Mouse (Mus musculus): ENCODE measurements around the gene Trub1. TPM values are rescaled to one million over a fixed set of nuclear protein-coding genes. Genes with fewer than 3 reads are reported as not detected.
A peak's percentile ranks its signal among the peaks of the same experiment; 100 is the strongest.

The Trub1 gene
- total RNA-seq (2021) = 10 to 100 TPM; 21.3 to 22.0 TPM
- long read RNA-seq, transcript Trub1-202 (8 exons, 3,789 nt) = major isoform, 17 of 20 reads
- long read RNA-seq, partial matches to known transcripts = 1 of 20 reads
- long read RNA-seq, other reads (novel, unspliced or antisense) = 2 of 20 reads

- DNase-seq (ENCODE audit: low spot score in 2 of 2) = peak; percentile 86 to 94
Measured at GRCm38 (mm10) chr19:57452492-57453217, at the start of gene Trub1. Gene Trub1, plus strand, starts transcription at chr19:57452912.

DNA sequence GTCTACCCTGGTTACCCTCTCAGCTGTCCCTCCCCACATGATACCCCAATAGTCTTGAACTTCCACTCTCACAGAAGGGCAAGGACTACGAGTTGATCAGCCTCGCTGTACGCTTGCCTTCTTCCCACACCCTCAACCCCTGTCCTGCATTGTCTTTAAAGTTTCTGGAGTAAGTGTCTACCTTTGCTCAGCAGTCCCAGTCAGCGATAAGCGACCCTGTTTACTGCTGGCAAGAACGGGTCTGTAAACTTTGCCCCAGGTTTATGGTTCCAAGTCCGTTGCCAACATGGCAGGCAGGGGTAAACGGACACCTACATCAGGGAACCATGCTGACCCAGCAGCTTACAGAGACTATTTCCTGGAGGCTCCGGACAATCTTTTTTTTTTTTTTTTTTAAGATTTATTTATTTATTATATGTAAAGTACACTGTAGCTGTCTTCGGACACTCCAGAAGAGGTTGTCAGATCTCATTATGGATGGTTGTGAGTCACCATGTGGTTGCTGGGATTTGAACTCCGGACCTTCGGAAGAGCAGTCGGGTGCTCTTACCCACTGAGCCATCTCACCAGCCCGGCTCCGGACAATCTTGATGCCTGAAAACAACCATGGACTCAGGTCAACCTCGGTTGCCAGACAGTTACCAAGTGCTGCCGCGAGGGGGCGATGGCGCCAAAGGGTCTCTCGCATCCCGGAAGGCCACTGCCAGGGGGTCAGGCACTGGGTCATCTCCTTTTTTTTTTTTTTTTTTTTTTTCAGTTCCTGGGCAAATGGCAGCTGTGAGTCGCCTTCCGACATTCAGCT lies 48.8 kb upstream of the Trub1 start:
- peak in 1 of 2 experiments; percentile 72 for DNase-seq (ENCODE audit: low spot score in 2 of 2)

DNA sequence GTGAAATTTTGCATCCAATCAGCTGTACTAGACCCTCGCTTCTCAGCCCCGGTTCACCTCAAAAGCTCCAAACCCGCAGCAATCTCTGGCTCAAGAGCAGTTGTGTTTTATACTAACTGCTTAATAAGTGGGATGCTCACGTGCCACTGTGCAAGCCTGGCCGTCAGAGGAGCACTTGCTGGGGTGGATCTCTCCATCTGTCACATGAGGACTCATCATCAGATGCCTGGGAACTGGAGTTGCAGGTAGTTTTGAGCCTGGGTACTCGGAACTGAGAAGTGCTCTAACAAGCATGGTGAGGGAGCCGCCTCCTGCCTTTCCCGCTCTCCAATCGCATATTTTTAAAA lies 48.2 kb upstream of the Trub1 start:
- DNase-seq (ENCODE audit: low spot score in 2 of 2) = peak in 1 of 2 experiments; percentile 13

GRCm38 (mm10) chr19:57407947-57408346 lies 44.8 kb upstream of the Trub1 start:
- no peak for DNase-seq (ENCODE audit: low spot score in 2 of 2)

DNA sequence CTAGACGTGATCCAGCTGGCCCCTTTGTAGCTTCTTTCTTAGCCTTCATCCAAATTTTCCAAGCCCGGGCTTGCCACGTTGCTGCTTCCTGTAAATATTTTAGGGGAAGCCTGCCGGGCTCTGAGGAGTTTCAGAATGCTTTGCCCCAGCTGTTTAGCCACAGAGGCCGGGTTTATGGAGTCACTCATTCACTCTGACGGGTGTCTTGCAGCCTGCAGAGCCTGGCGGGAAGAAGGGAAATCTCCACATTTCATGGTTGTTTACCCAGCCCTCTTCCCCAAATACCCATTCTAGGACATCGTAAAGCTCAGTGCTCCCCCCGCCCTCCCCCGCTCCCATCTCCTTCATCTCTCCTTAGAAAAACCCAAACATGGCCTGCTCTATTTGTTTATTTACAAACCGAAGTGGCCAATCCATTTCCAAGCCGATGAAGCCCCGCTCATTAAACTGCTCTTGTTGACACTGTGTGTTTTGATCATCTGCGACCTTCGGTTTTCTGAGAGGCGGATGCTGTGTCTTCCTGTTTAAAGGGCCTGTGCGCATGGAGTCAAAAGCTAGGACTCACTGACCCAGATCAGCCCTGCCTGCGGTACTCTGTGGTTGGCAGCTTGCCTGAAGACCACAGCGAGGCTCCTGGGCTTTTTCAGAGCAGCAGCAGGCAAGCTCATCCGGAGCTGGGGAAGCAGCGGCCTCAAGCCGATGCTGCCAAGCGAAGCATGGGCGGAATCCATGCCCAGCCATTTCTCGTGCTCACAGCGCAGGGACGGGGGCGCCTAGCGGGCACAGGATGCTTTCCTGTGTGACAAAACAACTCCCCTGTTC lies 41.1 kb upstream of the Trub1 start:
- DNase-seq (ENCODE audit: low spot score in 2 of 2) = peak; percentile 21 to 49

- DNase-seq (ENCODE audit: low spot score in 2 of 2) = no peak
Measured at GRCm38 (mm10) chr19:57413170-57413569, 39.5 kb upstream of the Trub1 start.

DNA sequence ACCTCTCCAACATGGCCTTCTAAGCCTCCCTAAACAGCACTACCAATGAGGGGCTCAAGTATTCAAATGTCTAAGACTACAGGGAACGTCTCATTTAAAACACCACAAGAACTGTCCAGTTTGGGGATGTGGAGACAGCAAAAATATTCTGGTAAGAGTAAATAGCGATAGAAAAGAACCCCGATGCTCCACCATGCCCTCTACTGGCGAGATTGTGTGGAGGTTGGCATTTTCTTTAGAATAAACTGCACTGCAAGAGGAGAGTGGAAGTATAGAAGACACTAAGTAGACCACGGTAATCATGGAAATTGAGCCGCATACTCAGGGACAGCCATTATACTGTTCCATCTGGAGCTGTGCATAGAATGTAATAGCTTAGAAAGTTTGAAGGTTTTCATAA lies 38.8 kb upstream of the Trub1 start:
- DNase-seq (ENCODE audit: low spot score in 2 of 2) = no peak

- DNase-seq (ENCODE audit: low spot score in 2 of 2) = peak in 1 of 2 experiments; percentile 50
Measured at GRCm38 (mm10) chr19:57415031-57415807, 37.5 kb upstream of the Trub1 start.

GRCm38 (mm10) chr19:57417800-57418580 lies 34.7 kb upstream of the Trub1 start:
- no peak for DNase-seq (ENCODE audit: low spot score in 2 of 2)

GRCm38 (mm10) chr19:57423402-57423801 lies 29.3 kb upstream of the Trub1 start:
- no peak for DNase-seq (ENCODE audit: low spot score in 2 of 2)

- DNase-seq (ENCODE audit: low spot score in 2 of 2) = no peak
Measured at GRCm38 (mm10) chr19:57425296-57425695, 27.4 kb upstream of the Trub1 start.

DNA sequence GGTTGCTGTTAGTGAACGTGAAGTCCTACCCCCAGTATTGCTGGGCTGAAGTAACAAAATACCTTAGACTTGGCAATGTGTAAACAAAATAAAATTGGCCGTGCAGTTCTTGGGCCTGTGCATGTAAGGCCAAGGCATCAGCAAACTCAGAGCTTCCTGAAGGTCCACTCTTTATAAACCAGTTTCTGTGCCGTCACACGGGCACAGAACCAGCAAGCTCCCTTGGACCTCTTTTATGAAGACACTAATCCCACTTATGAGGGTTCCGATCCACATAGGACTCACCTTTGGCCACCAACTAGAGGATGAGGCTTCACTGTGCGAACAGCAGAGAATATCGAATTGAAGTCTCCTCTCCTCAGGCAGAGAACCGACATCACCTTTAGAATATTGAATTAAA lies 25.9 kb upstream of the Trub1 start:
- DNase-seq (ENCODE audit: low spot score in 2 of 2) = no peak

GRCm38 (mm10) chr19:57427756-57428438 lies 24.8 kb upstream of the Trub1 start:
- no peak for DNase-seq (ENCODE audit: low spot score in 2 of 2)

- no peak for DNase-seq (ENCODE audit: low spot score in 2 of 2)
Measured at GRCm38 (mm10) chr19:57428641-57429040, 24.1 kb upstream of the Trub1 start.

DNA sequence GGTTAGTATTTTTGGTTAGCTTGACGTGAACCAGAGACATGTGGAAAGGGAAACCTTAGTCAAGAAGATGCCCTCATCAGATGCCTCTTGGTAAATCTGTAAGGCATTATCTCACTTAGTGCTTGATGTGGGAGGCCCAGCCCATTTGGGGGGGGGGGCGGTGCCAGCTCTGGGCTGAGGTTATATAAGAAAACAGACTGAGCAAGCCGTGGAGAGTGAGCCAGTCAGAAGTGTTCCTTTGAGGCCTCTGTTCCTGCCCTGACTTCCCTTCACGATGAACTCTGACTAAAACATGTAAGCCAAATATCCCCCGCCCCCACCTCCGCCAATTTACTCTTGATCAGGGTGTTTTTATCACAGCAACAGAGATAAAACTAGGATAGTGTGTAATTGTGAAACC lies 22.8 kb upstream of the Trub1 start:
- no peak for DNase-seq (ENCODE audit: low spot score in 2 of 2)

DNA sequence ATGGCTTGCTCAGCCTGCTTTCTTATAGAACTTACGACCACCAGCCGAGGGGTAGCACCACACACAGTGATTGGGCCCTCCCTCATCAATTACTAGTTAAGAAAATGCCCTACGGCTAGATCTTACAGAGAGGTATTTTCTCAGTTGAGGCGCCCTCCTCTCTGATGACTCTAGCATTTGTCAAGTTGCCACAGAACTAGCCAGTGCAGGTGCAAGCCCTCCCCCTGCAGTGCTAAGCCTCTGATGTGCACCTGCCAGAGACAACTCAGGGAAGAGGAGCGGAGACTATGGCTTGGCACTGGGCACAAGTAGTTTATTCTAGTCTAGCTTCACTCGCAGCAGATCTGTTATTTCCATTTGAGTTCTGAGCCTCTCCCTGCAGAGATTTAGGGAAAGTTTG lies 21.2 kb upstream of the Trub1 start:
- DNase-seq (ENCODE audit: low spot score in 2 of 2) = no peak

DNA sequence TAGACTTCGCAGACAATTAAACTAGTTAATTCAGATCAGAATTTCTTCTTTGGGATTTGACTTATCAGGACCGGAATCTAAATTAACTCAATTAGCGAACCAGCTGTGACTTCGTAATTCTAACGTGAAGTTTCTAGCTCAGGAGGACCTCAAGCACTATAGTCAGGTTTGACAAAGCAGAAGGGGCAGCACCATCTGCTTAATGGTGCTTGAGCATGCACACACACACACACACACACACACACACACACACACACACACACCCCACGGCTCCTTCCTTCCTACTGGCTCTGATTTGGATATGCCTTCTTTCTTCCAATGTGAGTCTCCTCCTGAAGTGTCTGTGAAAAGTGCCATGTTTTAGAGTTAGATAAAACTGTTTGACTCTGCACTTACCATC lies 18.7 kb upstream of the Trub1 start:
- no peak for DNase-seq (ENCODE audit: low spot score in 2 of 2)

- DNase-seq (ENCODE audit: low spot score in 2 of 2) = no peak
Measured at GRCm38 (mm10) chr19:57436586-57437021, 16.1 kb upstream of the Trub1 start.

DNA sequence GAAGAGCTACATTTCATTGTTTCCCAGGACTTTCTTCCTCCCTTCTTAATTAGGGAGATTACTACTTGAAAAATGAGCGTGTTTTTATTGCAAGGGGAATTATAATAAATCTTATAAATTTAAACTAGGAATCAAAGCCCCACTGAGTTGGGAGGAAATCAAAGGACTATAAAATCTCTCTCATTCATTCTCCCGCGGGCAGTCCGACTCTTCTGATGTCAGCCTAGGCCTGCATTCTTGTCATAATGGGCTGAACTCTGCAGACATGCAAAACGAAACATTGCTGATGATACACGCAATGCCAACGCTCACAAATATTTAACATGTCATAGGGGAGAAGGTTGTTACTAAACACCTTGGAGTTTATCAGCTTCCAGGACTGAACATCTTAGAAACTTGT lies 15.7 kb upstream of the Trub1 start:
- DNase-seq (ENCODE audit: low spot score in 2 of 2) = no peak

Data from layer of hippocampus, adult 18-20 months (tissue).